Mouse (Mus musculus) liver, embryonic 14.5 days (tissue): Measurements from ENCODE around the gene Nprl2. TPM values are rescaled to one million over a fixed set of nuclear protein-coding genes. Genes with fewer than 3 reads are reported as not detected.

Source experiments
- ATAC-seq: fragments of 200-750 bp; cut with Nextera tagmentation; 2 replicates; pipeline ENCODE4 v1.8.0; 2017; ENCODE audit warnings: moderate number of reproducible peaks, mild to moderate bottlenecking, moderate library complexity; ENCODE audit not compliant: insufficient read depth
- DNase-seq, 3 experiments: peaks; one replicate each; pipeline ENCODE4 v3.0.0-alpha.2; 2012 to 2013; ENCODE audit warnings: low read depth in 3 of 3, low spot score in 3 of 3
- H3K27ac ChIP-seq: fragments of 300-500 bp; sonication (generic); 2 replicates; pipeline ENCODE4 v1.5.1; 2014; ENCODE audit warnings: moderate library complexity, mild to moderate bottlenecking, control low read depth, inconsistent platforms
- H3K27me3 ChIP-seq: fragments of 300-500 bp; sonication (generic); 2 replicates; pipeline ENCODE4 v1.6.1; 2014; ENCODE audit warnings: mild to moderate bottlenecking, low read length, moderate library complexity; ENCODE audit not compliant: control insufficient read depth, insufficient read depth
- H3K36me3 ChIP-seq: fragments of 300-500 bp; sonication (generic); replicated peaks from 2 replicates; pipeline ENCODE4 v1.6.1; 2014; ENCODE audit warnings: low read depth; ENCODE audit not compliant: control insufficient read depth, insufficient read depth
- H3K4me1 ChIP-seq, 2 experiments: fragments of 200-500 bp in 1 of 2; fragments of 300-500 bp in 1 of 2; sonication (generic) in 1 of 2; replicated peaks; 2 replicates each; pipeline ENCODE4 v1.6.1; 2012 to 2014; ENCODE audit warnings: antibody characterized with exemption in 1 of 2, inconsistent platforms in 1 of 2, low read length in 1 of 2; ENCODE audit not compliant: control insufficient read depth in 2 of 2, insufficient read depth in 2 of 2
- H3K4me2 ChIP-seq: fragments of 300-500 bp; sonication (generic); 2 replicates; pipeline ENCODE4 v1.6.1; 2014; ENCODE audit warnings: low read depth, mild to moderate bottlenecking, control low read depth, moderate library complexity
- H3K4me3 ChIP-seq, 2 experiments: fragments of 200-500 bp in 1 of 2; fragments of 300-500 bp in 1 of 2; sonication (generic) in 1 of 2; 2 replicates each; pipeline ENCODE4 v1.5.1; 2012 to 2014; ENCODE audit warnings: low read depth in 2 of 2, low read length in 2 of 2, mild to moderate bottlenecking in 2 of 2, control low read depth in 1 of 2, inconsistent platforms in 1 of 2, moderate library complexity in 1 of 2; ENCODE audit not compliant: insufficient read depth in 1 of 2
- H3K9ac ChIP-seq: fragments of 300-500 bp; sonication (generic); replicated peaks from 2 replicates; pipeline ENCODE4 v1.6.1; 2014; ENCODE audit warnings: mild to moderate bottlenecking, control low read depth, moderate library complexity
- H3K9me3 ChIP-seq: fragments of 300-500 bp; sonication (generic); 2 replicates; pipeline ENCODE4 v1.6.1; 2016; ENCODE audit warnings: low read length, mixed read lengths; ENCODE audit not compliant: control insufficient read depth
- CTCF ChIP-seq: IDR thresholded peaks from 2 replicates; pipeline ENCODE4 v1.5.1; 2016; ENCODE audit warnings: antibody characterized with exemption, low read depth, control low read depth
- EP300 ChIP-seq: IDR thresholded peaks from 2 replicates; pipeline ENCODE4 v1.6.1; 2016; ENCODE audit warnings: antibody characterized with exemption, low read depth
- WGBS: fragments of 180-500 bp; shearing (Covaris S2); extraction: QIAGEN DNeasy Blood & Tissue Kit; methylation state at CpG from one replicate; pipeline ENCODE4 v1.1.7; 2014; ENCODE audit not compliant: insufficient replicate concordance; 5-methylcytosine and 5-hydroxymethylcytosine counted together
- polyA plus RNA-seq, 2 experiments: library from polyadenylated mRNA; depleted of rRNA in 1 of 2; stranded (reverse) in 1 of 2; unstranded in 1 of 2; fragments of >200 nt; fragmentation: Nextera tagmentation in 1 of 2; extraction: Ambion mirVana in 1 of 2; gene quantifications; 2 replicates each; pipeline versions ENCODE4 v1.2.1 to v1.2.3; 2012 to 2014

The Nprl2 gene
- polyA plus RNA-seq, 2 experiments, result 9.2 to 10.5 TPM

GRCm38 (mm10) chr9:107521711-107522399 is 20.2 kb upstream of the Nprl2 start:
- Histone ChIP-seq H3K27ac (no peak overlapping the region), H3K9ac (no peak overlapping the region), H3K4me1 (no peaks in the 10 kb centered on the region), H3K9me3 (no peaks in the 10 kb centered on the region), H3K36me3 (no peaks in the 10 kb centered on the region), H3K27me3 (peaks cover 15% of the 10 kb centered on the region), H3K4me3 (no peak overlapping the region), H3K4me2 (peak overlapping the region; percentile 6)
- DNase-seq (no peak), ATAC-seq (no peak)
- 25% methylated on average over 25 of the region's 25 CpGs for WGBS
- no peak for TF ChIP-seq CTCF
- TF ChIP-seq EP300, result no peak

- no peak for DNase-seq
- H3K4me1 ChIP-seq, result no peaks in the 10 kb centered on the region
- no peak overlapping the region for H3K4me3 ChIP-seq
- peaks cover 20% of the 10 kb centered on the region for H3K27me3 ChIP-seq
- no peaks in the 10 kb centered on the region for H3K36me3 ChIP-seq
- H3K9ac ChIP-seq, result no peak overlapping the region
- H3K9me3 ChIP-seq, result no peaks in the 10 kb centered on the region
- no peak overlapping the region for H3K4me2 ChIP-seq
- WGBS, result 58% methylated on average over 2 of the region's 2 CpGs
- H3K27ac ChIP-seq, result no peak overlapping the region
- TF ChIP-seq CTCF (no peak), EP300 (no peak)
- ATAC-seq, result no peak
Measured at GRCm38 (mm10) chr9:107522400-107522711, 19.7 kb upstream of the Nprl2 start.

GRCm38 (mm10) chr9:107526198-107527026 is 15.6 kb upstream of the Nprl2 start:
- Histone ChIP-seq H3K9me3 (no peaks in the 10 kb centered on the region), H3K4me3 (peak overlapping the region in 1 of 2 experiments; percentile 22; a peak in 2 of 4 replicates), H3K36me3 (no peaks in the 10 kb centered on the region), H3K4me2 (peak overlapping the region; percentile 52), H3K9ac (no peak overlapping the region), H3K4me1 (no peaks in the 10 kb centered on the region), H3K27ac (no peak overlapping the region), H3K27me3 (peaks cover 25% of the 10 kb centered on the region)
- DNase-seq, result peak in 2 of 3 experiments; percentile 47 to 58
- TF ChIP-seq CTCF (0 out of 2 replicates have a peak, but pooled peaks have one; percentile 1), EP300 (no peak)
- 7% methylated on average over 44 of the region's 44 CpGs for WGBS
- peak; percentile 59 for ATAC-seq

GRCm38 (mm10) chr9:107533791-107534407 is 8.1 kb upstream of the Nprl2 start, which contains the start of gene Tmem115:
Gene Tmem115 (plus strand): TSS chr9:107533945.
- TF ChIP-seq CTCF, result no peak
- peak within 1 kb of the TSS; percentile 81 to 94 for H3K4me3 ChIP-seq
- H3K27me3 ChIP-seq, result no peaks in the 10 kb centered on the region
- peak within 1 kb of the TSS; percentile 65 for H3K27ac ChIP-seq
- peaks cover 8 to 22% of the 10 kb centered on the region in 2 experiments for H3K4me1 ChIP-seq
- H3K9ac ChIP-seq, result peak within 1 kb of the TSS; percentile 94
- peak within 1 kb of the TSS; percentile 82 for H3K4me2 ChIP-seq
- H3K36me3 ChIP-seq, result peaks cover 15% of the 10 kb centered on the region
- under 1% methylated on average over 48 of the region's 48 CpGs for WGBS
- H3K9me3 ChIP-seq, result no peaks in the 10 kb centered on the region
- DNase-seq (peak; percentile 87 to 91 (median 90)), ATAC-seq (peak; percentile 90)
